Mouse (Mus musculus) embryonic facial prominence, embryonic 11.5 days (tissue): ENCODE results near the gene Fam166b. TPM values are rescaled to one million over a fixed set of nuclear protein-coding genes. Genes with fewer than 3 reads are reported as not detected.

Experiments
- ATAC-seq: fragments of 200-750 bp; cut with Nextera tagmentation; replicated peaks from 2 replicates; pipeline ENCODE4 v1.8.0; 2017; ENCODE audit warnings: low read depth; ENCODE audit not compliant: insufficient number of reproducible peaks, low FRiP score, low TSS enrichment
- DNase-seq: peaks from one replicate; pipeline ENCODE4 v3.0.0-alpha.2; 2015; ENCODE audit warnings: low spot score
- H3K27ac ChIP-seq: fragments of 300-500 bp; sonication (generic); replicated peaks from 2 replicates; pipeline ENCODE4 v1.5.1; 2014; ENCODE audit warnings: mild to moderate bottlenecking, low read depth, low read length, control low read depth
- H3K27me3 ChIP-seq: fragments of 300-500 bp; sonication (generic); 2 replicates; pipeline ENCODE4 v1.6.1; 2014; ENCODE audit warnings: mild to moderate bottlenecking, low read length, moderate library complexity, mixed read lengths; ENCODE audit not compliant: control insufficient read depth, insufficient read depth
- H3K36me3 ChIP-seq: fragments of 300-500 bp; sonication (generic); replicated peaks from 2 replicates; pipeline ENCODE4 v1.6.1; 2014; ENCODE audit warnings: low read depth, mild to moderate bottlenecking, low read length, moderate library complexity, mixed read lengths; ENCODE audit not compliant: control insufficient read depth, insufficient read depth
- H3K4me1 ChIP-seq: fragments of 300-500 bp; sonication (generic); 2 replicates; pipeline ENCODE4 v1.6.1; 2014; ENCODE audit warnings: low read length, mixed read lengths; ENCODE audit not compliant: control insufficient read depth, insufficient read depth
- H3K4me2 ChIP-seq: fragments of 300-500 bp; sonication (generic); 2 replicates; pipeline ENCODE4 v1.6.1; 2014; ENCODE audit warnings: low read depth, mild to moderate bottlenecking, control low read depth, low read length, moderate library complexity
- H3K4me3 ChIP-seq: fragments of 300-500 bp; sonication (generic); 2 replicates; pipeline ENCODE4 v1.5.1; 2014; ENCODE audit warnings: low read depth, low read length, control low read depth
- H3K9ac ChIP-seq: fragments of 300-500 bp; sonication (generic); replicated peaks from 2 replicates; pipeline ENCODE4 v1.6.1; 2014; ENCODE audit warnings: mild to moderate bottlenecking, control low read depth, low read length
- H3K9me3 ChIP-seq: fragments of 300-500 bp; sonication (generic); replicated peaks from 2 replicates; pipeline ENCODE4 v1.6.1; 2016; ENCODE audit warnings: mild to moderate bottlenecking, low read length, inconsistent platforms, mixed read lengths; ENCODE audit not compliant: control insufficient read depth
- WGBS: fragments of 180-500 bp; shearing (Covaris S2); extraction: QIAGEN DNeasy Blood & Tissue Kit; methylation state at CpG from one replicate; pipeline ENCODE4 v1.1.7; 2014; 5-methylcytosine and 5-hydroxymethylcytosine counted together
- polyA plus RNA-seq: library from polyadenylated mRNA; unstranded; fragments of >200 nt; fragmentation: Nextera tagmentation; extraction: Ambion mirVana; gene quantifications from 2 replicates; pipeline ENCODE4 v1.2.1, GENCODE M21; 2014

The Fam166b gene
- 0.17 TPM in 1 of 2 replicates, not detected in the other for polyA plus RNA-seq

- WGBS: 10% methylated on average over 10 of the region's 10 CpGs
- no peak within 1 kb of the TSS for H3K4me3 ChIP-seq
- H3K36me3 ChIP-seq: no peaks in the 10 kb centered on the region
- no peak for DNase-seq
- H3K27me3 ChIP-seq: peaks cover 36% of the 10 kb centered on the region
- no peak for ATAC-seq
- no peaks in the 10 kb centered on the region for H3K9me3 ChIP-seq
- H3K4me1 ChIP-seq: no peaks in the 10 kb centered on the region; the same call in none of the 2 replicates
- no peak within 1 kb of the TSS for H3K27ac ChIP-seq
- H3K4me2 ChIP-seq: no peak within 1 kb of the TSS
- H3K9ac ChIP-seq: no peak within 1 kb of the TSS; the same call in 1 of the 2 replicates
Observed at GRCm38 (mm10) chr4:43428946-43429345, at the start of gene Fam166b. Gene Fam166b (minus strand): TSS chr4:43429134.

DNA sequence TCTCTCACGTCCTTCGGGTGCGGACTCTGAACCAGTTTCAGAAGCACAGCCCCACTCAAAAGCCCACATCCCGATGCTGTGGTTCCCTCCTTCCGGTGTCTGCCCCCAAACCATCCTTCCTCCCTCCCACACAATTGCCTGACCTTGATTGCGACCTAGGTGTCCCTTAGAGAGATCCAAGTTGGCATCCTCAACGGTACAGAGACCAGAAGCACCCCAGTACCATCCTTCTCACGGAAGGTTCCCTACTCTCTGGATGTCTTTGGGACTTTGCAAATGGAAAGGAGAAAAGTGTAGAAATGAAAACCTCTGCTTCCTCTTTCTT lies 49.6 kb upstream of the Fam166b start:
- 49% methylated on average over 8 of the region's 8 CpGs for WGBS
- H3K4me3 ChIP-seq: peak overlapping the region; percentile 10; the same call in 1 of the 2 replicates
- no peak overlapping the region for H3K27ac ChIP-seq
- DNase-seq: no peak
- ATAC-seq: no peak
- H3K9me3 ChIP-seq: no peaks in the 10 kb centered on the region
- H3K4me2 ChIP-seq: peak overlapping the region; percentile 41
- no peaks in the 10 kb centered on the region for H3K36me3 ChIP-seq
- H3K4me1 ChIP-seq: no peaks in the 10 kb centered on the region
- H3K9ac ChIP-seq: peak overlapping the region; percentile 52
- no peaks in the 10 kb centered on the region for H3K27me3 ChIP-seq

- Histone ChIP-seq H3K27ac (no peak overlapping the region), H3K4me3 (peak overlapping the region; percentile 10; the same call in 1 of the 2 replicates), H3K36me3 (no peaks in the 10 kb centered on the region), H3K4me2 (peak overlapping the region; percentile 41), H3K4me1 (no peaks in the 10 kb centered on the region), H3K27me3 (no peaks in the 10 kb centered on the region), H3K9ac (peak overlapping the region; percentile 52), H3K9me3 (no peaks in the 10 kb centered on the region)
- DNase-seq (peak; percentile 94), ATAC-seq (peak; percentile 92)
- WGBS: 13% methylated on average over 11 of the region's 11 CpGs
Observed at GRCm38 (mm10) chr4:43477857-43478533, 49.1 kb upstream of the Fam166b start.

- Histone ChIP-seq H3K9ac (no peak overlapping the region), H3K4me3 (no peak overlapping the region), H3K4me2 (no peak overlapping the region), H3K36me3 (no peaks in the 10 kb centered on the region), H3K27me3 (no peaks in the 10 kb centered on the region), H3K9me3 (no peaks in the 10 kb centered on the region), H3K27ac (no peak overlapping the region), H3K4me1 (no peaks in the 10 kb centered on the region)
- WGBS: 88% methylated on average over 5 of the region's 6 CpGs
- DNase-seq: no peak
- no peak for ATAC-seq
Observed at GRCm38 (mm10) chr4:43476604-43477003, 47.7 kb upstream of the Fam166b start.

DNA sequence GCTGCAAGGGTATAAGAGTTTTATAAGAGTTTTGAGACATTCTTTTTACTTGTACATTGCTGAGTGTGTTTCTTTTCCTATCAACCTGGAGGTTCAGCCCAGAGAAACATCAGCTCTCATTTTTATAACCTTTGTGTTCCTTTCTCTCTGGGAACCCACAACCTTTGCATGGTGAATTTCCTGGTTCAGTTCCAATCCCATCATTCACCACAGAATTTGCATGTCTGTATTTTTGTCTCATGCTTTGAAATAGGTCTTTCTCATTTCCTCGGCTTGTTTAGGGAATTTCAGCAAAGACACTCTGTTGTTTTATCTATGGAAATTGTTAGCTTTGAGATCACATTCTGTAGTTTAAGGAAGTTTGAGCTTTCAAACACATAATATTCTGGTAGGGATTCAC lies 44.7 kb upstream of the Fam166b start:
- Histone ChIP-seq H3K4me2 (no peak overlapping the region), H3K36me3 (no peaks in the 10 kb centered on the region), H3K4me3 (no peak overlapping the region), H3K4me1 (no peaks in the 10 kb centered on the region), H3K27me3 (no peaks in the 10 kb centered on the region), H3K27ac (no peak overlapping the region), H3K9ac (no peak overlapping the region), H3K9me3 (no peaks in the 10 kb centered on the region)
- WGBS: 79% methylated on average over 1 of the region's 1 CpGs
- no peak for DNase-seq
- no peak for ATAC-seq

- no peaks in the 10 kb centered on the region for H3K9me3 ChIP-seq
- H3K4me3 ChIP-seq: no peak overlapping the region
- 89% methylated on average over 10 of the region's 10 CpGs for WGBS
Observed at GRCm38 (mm10) chr4:43470301-43470700, 41.4 kb upstream of the Fam166b start.

GRCm38 (mm10) chr4:43466872-43467271 lies 37.9 kb upstream of the Fam166b start:
- Histone ChIP-seq H3K27me3 (no peaks in the 10 kb centered on the region), H3K4me1 (no peaks in the 10 kb centered on the region), H3K4me3 (no peak overlapping the region), H3K36me3 (no peaks in the 10 kb centered on the region), H3K4me2 (no peak overlapping the region), H3K9ac (no peak overlapping the region), H3K27ac (no peak overlapping the region), H3K9me3 (no peaks in the 10 kb centered on the region)
- ATAC-seq: no peak
- 87% methylated on average over 7 of the region's 7 CpGs for WGBS
- DNase-seq: no peak

More at GRCm38 (mm10) chr4:43470301-43470700, 41.4 kb upstream of the Fam166b start:
- H3K27ac ChIP-seq: no peak overlapping the region
- H3K4me2 ChIP-seq: no peak overlapping the region
- H3K27me3 ChIP-seq: no peaks in the 10 kb centered on the region
- H3K9ac ChIP-seq: no peak overlapping the region
- ATAC-seq: no peak
- no peak for DNase-seq
- no peaks in the 10 kb centered on the region for H3K36me3 ChIP-seq
- H3K4me1 ChIP-seq: no peaks in the 10 kb centered on the region

- no peak for DNase-seq
- WGBS: 90% methylated on average over 6 of the region's 6 CpGs
Observed at GRCm38 (mm10) chr4:43465935-43466334, 37.0 kb upstream of the Fam166b start.

More at GRCm38 (mm10) chr4:43465935-43466334, 37.0 kb upstream of the Fam166b start:
- H3K27me3 ChIP-seq: no peaks in the 10 kb centered on the region
- no peak for ATAC-seq
- no peak overlapping the region for H3K27ac ChIP-seq
- no peak overlapping the region for H3K4me3 ChIP-seq
- no peaks in the 10 kb centered on the region for H3K4me1 ChIP-seq
- H3K36me3 ChIP-seq: no peaks in the 10 kb centered on the region
- no peaks in the 10 kb centered on the region for H3K9me3 ChIP-seq
- no peak overlapping the region for H3K9ac ChIP-seq
- H3K4me2 ChIP-seq: no peak overlapping the region
